Mouse (Mus musculus): ENCODE results near the gene Elmsan1. TPM values are rescaled to one million over a fixed set of nuclear protein-coding genes. Genes with fewer than 3 reads are reported as not detected.

The Elmsan1 gene
- polyA plus RNA-seq, 1 experiment from 2014 or later = 9.4 TPM

- no peak overlapping the region for H3K27ac ChIP-seq (ENCODE audit: low read length)
- 75% methylated on average over 14 of the region's 14 CpGs for WGBS
- ATAC-seq (ENCODE audit: insufficient read depth, low FRiP score) = peak; percentile 27
- H3K9ac ChIP-seq (ENCODE audit: low read length) = no peak overlapping the region
- peaks cover 15% of the 10 kb centered on the region for H3K36me3 ChIP-seq (ENCODE audit: control insufficient read depth, insufficient read depth, low read length)
- no peak overlapping the region for H3K4me2 ChIP-seq (ENCODE audit: low read depth, low read length)
- no peaks in the 10 kb centered on the region for H3K27me3 ChIP-seq (ENCODE audit: control insufficient read depth, insufficient read depth, low read length)
- peaks cover 7% of the 10 kb centered on the region; the same call in 1 of the 2 replicates for H3K4me1 ChIP-seq (ENCODE audit: control insufficient read depth, insufficient read depth, low read length)
- H3K9me3 ChIP-seq (replicated peaks; ENCODE audit: control insufficient read depth, low read length) = no peaks in the 10 kb centered on the region
- H3K4me3 ChIP-seq (replicated peaks; ENCODE audit: low read length) = no peak overlapping the region
Observed at GRCm38 (mm10) chr12:84161616-84162433, 56.9 kb downstream of the Elmsan1 start.

GRCm38 (mm10) chr12:84161116-84161515 is 57.6 kb downstream of the Elmsan1 start:
- peak; percentile 58; the same call in 1 of the 2 replicates for ATAC-seq (ENCODE audit: insufficient read depth, low FRiP score)
- WGBS = 33% methylated on average over 8 of the region's 8 CpGs
- H3K4me2 ChIP-seq (ENCODE audit: low read depth, low read length) = no peak overlapping the region
- H3K9me3 ChIP-seq (replicated peaks; ENCODE audit: control insufficient read depth, low read length) = no peaks in the 10 kb centered on the region
- no peaks in the 10 kb centered on the region for H3K27me3 ChIP-seq (ENCODE audit: control insufficient read depth, insufficient read depth, low read length)
- no peak overlapping the region for H3K4me3 ChIP-seq (replicated peaks; ENCODE audit: low read length)
- H3K36me3 ChIP-seq (ENCODE audit: control insufficient read depth, insufficient read depth, low read length) = peaks cover 18% of the 10 kb centered on the region
- H3K9ac ChIP-seq (ENCODE audit: low read length) = no peak overlapping the region
- peaks cover 3% of the 10 kb centered on the region; the same call in 1 of the 2 replicates for H3K4me1 ChIP-seq (ENCODE audit: control insufficient read depth, insufficient read depth, low read length)
- no peak overlapping the region for H3K27ac ChIP-seq (ENCODE audit: low read length)

GRCm38 (mm10) chr12:84160491-84160890 is 58.2 kb downstream of the Elmsan1 start:
- H3K27ac ChIP-seq (ENCODE audit: low read length) = no peak overlapping the region
- no peak overlapping the region for H3K9ac ChIP-seq (ENCODE audit: low read length)
- no peaks in the 10 kb centered on the region for H3K4me1 ChIP-seq (ENCODE audit: control insufficient read depth, insufficient read depth, low read length)
- WGBS = 87% methylated on average over 8 of the region's 8 CpGs
- no peak for ATAC-seq (ENCODE audit: insufficient read depth, low FRiP score)
- no peaks in the 10 kb centered on the region for H3K9me3 ChIP-seq (replicated peaks; ENCODE audit: control insufficient read depth, low read length)
- H3K4me3 ChIP-seq (replicated peaks; ENCODE audit: low read length) = no peak overlapping the region
- H3K27me3 ChIP-seq (ENCODE audit: control insufficient read depth, insufficient read depth, low read length) = no peaks in the 10 kb centered on the region
- H3K4me2 ChIP-seq (ENCODE audit: low read depth, low read length) = no peak overlapping the region
- peaks cover 21% of the 10 kb centered on the region for H3K36me3 ChIP-seq (ENCODE audit: control insufficient read depth, insufficient read depth, low read length)

GRCm38 (mm10) chr12:84158156-84158555 is 60.5 kb downstream of the Elmsan1 start:
- peaks cover 31% of the 10 kb centered on the region for H3K36me3 ChIP-seq (ENCODE audit: control insufficient read depth, insufficient read depth, low read length)
- WGBS = 86% methylated on average over 14 of the region's 14 CpGs

GRCm38 (mm10) chr12:84156210-84156609 is 62.5 kb downstream of the Elmsan1 start:
- ATAC-seq (ENCODE audit: insufficient read depth, low FRiP score) = no peak
- Histone ChIP-seq H3K36me3 (ENCODE audit: control insufficient read depth, insufficient read depth, low read length) (peaks cover 31% of the 10 kb centered on the region), H3K9me3 (replicated peaks; ENCODE audit: control insufficient read depth, low read length) (no peaks in the 10 kb centered on the region), H3K27ac (ENCODE audit: low read length) (no peak overlapping the region), H3K4me3 (replicated peaks; ENCODE audit: low read length) (no peak overlapping the region), H3K4me1 (ENCODE audit: control insufficient read depth, insufficient read depth, low read length) (0 out of 2 replicates have a peak, but pooled peaks cover 6% of the 10 kb centered on the region), H3K4me2 (ENCODE audit: low read depth, low read length) (no peak overlapping the region), H3K27me3 (ENCODE audit: control insufficient read depth, insufficient read depth, low read length) (no peaks in the 10 kb centered on the region), H3K9ac (ENCODE audit: low read length) (no peak overlapping the region)
- WGBS = 93% methylated on average over 18 of the region's 18 CpGs

More at GRCm38 (mm10) chr12:84158156-84158555, 60.5 kb downstream of the Elmsan1 start:
- no peak overlapping the region for H3K4me3 ChIP-seq (replicated peaks; ENCODE audit: low read length)
- no peak overlapping the region for H3K4me2 ChIP-seq (ENCODE audit: low read depth, low read length)
- no peaks in the 10 kb centered on the region for H3K27me3 ChIP-seq (ENCODE audit: control insufficient read depth, insufficient read depth, low read length)
- no peaks in the 10 kb centered on the region for H3K4me1 ChIP-seq (ENCODE audit: control insufficient read depth, insufficient read depth, low read length)
- H3K27ac ChIP-seq (ENCODE audit: low read length) = no peak overlapping the region
- no peaks in the 10 kb centered on the region for H3K9me3 ChIP-seq (replicated peaks; ENCODE audit: control insufficient read depth, low read length)
- ATAC-seq (ENCODE audit: insufficient read depth, low FRiP score) = no peak
- no peak overlapping the region for H3K9ac ChIP-seq (ENCODE audit: low read length)

- peaks cover 31% of the 10 kb centered on the region for H3K36me3 ChIP-seq (ENCODE audit: control insufficient read depth, insufficient read depth, low read length)
- no peak for ATAC-seq (ENCODE audit: insufficient read depth, low FRiP score)
Observed at GRCm38 (mm10) chr12:84155523-84155871, 63.2 kb downstream of the Elmsan1 start.

GRCm38 (mm10) chr12:84154786-84155522 is 63.7 kb downstream of the Elmsan1 start:
- no peak overlapping the region for H3K4me2 ChIP-seq (ENCODE audit: low read depth, low read length)
- H3K9me3 ChIP-seq (replicated peaks; ENCODE audit: control insufficient read depth, low read length) = no peaks in the 10 kb centered on the region
- H3K4me3 ChIP-seq (replicated peaks; ENCODE audit: low read length) = no peak overlapping the region
- no peaks in the 10 kb centered on the region for H3K27me3 ChIP-seq (ENCODE audit: control insufficient read depth, insufficient read depth, low read length)
- no peak overlapping the region for H3K27ac ChIP-seq (ENCODE audit: low read length)
- peaks cover 33% of the 10 kb centered on the region for H3K36me3 ChIP-seq (ENCODE audit: control insufficient read depth, insufficient read depth, low read length)
- no peak for ATAC-seq (ENCODE audit: insufficient read depth, low FRiP score)
- 60% methylated on average over 11 of the region's 11 CpGs for WGBS
- peaks cover 12% of the 10 kb centered on the region for H3K4me1 ChIP-seq (ENCODE audit: control insufficient read depth, insufficient read depth, low read length)
- H3K9ac ChIP-seq (ENCODE audit: low read length) = no peak overlapping the region

More at GRCm38 (mm10) chr12:84155523-84155871, 63.2 kb downstream of the Elmsan1 start:
- no peak overlapping the region for H3K4me3 ChIP-seq (replicated peaks; ENCODE audit: low read length)
- no peak overlapping the region for H3K4me2 ChIP-seq (ENCODE audit: low read depth, low read length)
- H3K4me1 ChIP-seq (ENCODE audit: control insufficient read depth, insufficient read depth, low read length) = peaks cover 12% of the 10 kb centered on the region
- WGBS = 80% methylated on average over 2 of the region's 2 CpGs
- H3K9ac ChIP-seq (ENCODE audit: low read length) = no peak overlapping the region
- H3K27ac ChIP-seq (ENCODE audit: low read length) = no peak overlapping the region
- H3K9me3 ChIP-seq (replicated peaks; ENCODE audit: control insufficient read depth, low read length) = no peaks in the 10 kb centered on the region
- H3K27me3 ChIP-seq (ENCODE audit: control insufficient read depth, insufficient read depth, low read length) = no peaks in the 10 kb centered on the region

GRCm38 (mm10) chr12:84153414-84153813 is 65.3 kb downstream of the Elmsan1 start:
- 77% methylated on average over 6 of the region's 6 CpGs for WGBS
- no peak overlapping the region for H3K4me3 ChIP-seq (replicated peaks; ENCODE audit: low read length)
- H3K27ac ChIP-seq (ENCODE audit: low read length) = no peak overlapping the region
- H3K36me3 ChIP-seq (ENCODE audit: control insufficient read depth, insufficient read depth, low read length) = peaks cover 28% of the 10 kb centered on the region
- no peaks in the 10 kb centered on the region for H3K27me3 ChIP-seq (ENCODE audit: control insufficient read depth, insufficient read depth, low read length)
- no peak overlapping the region for H3K9ac ChIP-seq (ENCODE audit: low read length)
- no peak overlapping the region for H3K4me2 ChIP-seq (ENCODE audit: low read depth, low read length)
- no peaks in the 10 kb centered on the region for H3K9me3 ChIP-seq (replicated peaks; ENCODE audit: control insufficient read depth, low read length)
- peaks cover 15% of the 10 kb centered on the region for H3K4me1 ChIP-seq (ENCODE audit: control insufficient read depth, insufficient read depth, low read length)
- ATAC-seq (ENCODE audit: insufficient read depth, low FRiP score) = no peak

All from stomach, embryonic 16.5 days (tissue).